Mouse (Mus musculus): ENCODE measurements around the gene Fer. TPM values are rescaled to one million over a fixed set of nuclear protein-coding genes. Genes with fewer than 3 reads are reported as not detected.

Fer gene
- total RNA-seq, 2 experiments from 2014 or later = 30.0 to 30.9 TPM

- Histone ChIP-seq H3K27ac (no peak overlapping the region), H3K4me3 (no peak overlapping the region)
- no peak for TF ChIP-seq CTCF (IDR thresholded peaks at IDR 0.05)
- DNase-seq (ENCODE audit: extremely low spot score in 1 of 2, low spot score in 2 of 2) = no peak
- intact Hi-C loops (cut with DNase I) = no loop called here
Measured at GRCm38 (mm10) chr17:63995921-63996320, 133.1 kb downstream of the Fer start.

DNA sequence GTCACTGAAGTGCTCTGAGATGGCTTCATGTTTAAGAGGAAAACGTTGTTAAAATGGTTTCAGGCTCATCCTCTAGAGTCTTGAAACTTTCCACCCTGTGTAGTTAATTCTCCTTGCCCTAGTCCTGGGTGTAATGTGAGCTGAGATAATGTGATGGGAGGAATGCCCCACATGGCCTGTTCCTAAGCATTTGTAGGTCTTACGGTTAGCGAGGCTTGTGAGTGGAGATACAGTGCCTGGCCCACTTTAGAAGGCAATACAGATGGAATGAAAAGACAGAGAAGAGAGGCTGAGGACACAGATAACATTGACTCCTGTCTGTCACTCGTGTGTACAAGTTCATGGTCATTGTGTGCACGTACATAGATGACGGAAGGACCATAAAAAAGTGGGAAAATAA is 134.8 kb downstream of the Fer start:
- DNase-seq (ENCODE audit: extremely low spot score in 1 of 2, low spot score in 2 of 2) = no peak
- no peak for TF ChIP-seq CTCF (IDR thresholded peaks at IDR 0.05)
- Histone ChIP-seq H3K4me3 (no peak overlapping the region), H3K27ac (no peak overlapping the region)
- intact Hi-C loops (cut with DNase I) = no loop called here

DNA sequence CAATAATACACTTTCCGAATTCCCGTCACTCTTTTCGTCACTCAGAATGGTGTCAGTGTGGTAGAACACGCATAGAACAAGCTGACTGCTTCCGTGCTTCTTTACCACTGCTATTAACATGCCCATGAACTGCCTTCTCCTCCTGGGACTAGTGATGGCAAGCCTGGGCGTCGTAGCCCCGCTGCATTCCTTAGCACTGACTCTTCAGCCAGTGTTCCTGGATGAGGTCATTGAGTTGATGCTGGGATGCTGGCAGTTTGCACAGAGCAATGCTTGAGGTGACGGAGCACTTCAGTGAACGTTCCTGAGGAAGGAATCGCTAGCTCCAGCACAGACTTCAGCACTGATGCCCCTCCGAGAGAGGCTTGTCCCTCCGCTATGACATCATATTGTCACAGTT is 140.6 kb downstream of the Fer start:
- DNase-seq (ENCODE audit: extremely low spot score in 1 of 2, low spot score in 2 of 2) = no peak
- no peak overlapping the region for H3K4me3 ChIP-seq
- TF ChIP-seq CTCF (IDR thresholded peaks at IDR 0.05) = no peak
- no peak overlapping the region for H3K27ac ChIP-seq
- intact Hi-C loops (cut with DNase I) = no loop called here

GRCm38 (mm10) chr17:64005575-64006249 is 142.8 kb downstream of the Fer start:
- Histone ChIP-seq H3K27ac (no peak overlapping the region), H3K4me3 (no peak overlapping the region)
- intact Hi-C loops (cut with DNase I) = no loop called here
- DNase-seq (ENCODE audit: extremely low spot score in 1 of 2, low spot score in 2 of 2) = no peak
- TF ChIP-seq CTCF (IDR thresholded peaks at IDR 0.05) = no peak

GRCm38 (mm10) chr17:64016606-64017005 is 153.7 kb downstream of the Fer start:
- no peak overlapping the region for H3K4me3 ChIP-seq
- no peak for TF ChIP-seq CTCF (IDR thresholded peaks at IDR 0.05)
- intact Hi-C loops (cut with DNase I) = no loop called here
- no peak for DNase-seq (ENCODE audit: extremely low spot score in 1 of 2, low spot score in 2 of 2)
- no peak overlapping the region for H3K27ac ChIP-seq

DNA sequence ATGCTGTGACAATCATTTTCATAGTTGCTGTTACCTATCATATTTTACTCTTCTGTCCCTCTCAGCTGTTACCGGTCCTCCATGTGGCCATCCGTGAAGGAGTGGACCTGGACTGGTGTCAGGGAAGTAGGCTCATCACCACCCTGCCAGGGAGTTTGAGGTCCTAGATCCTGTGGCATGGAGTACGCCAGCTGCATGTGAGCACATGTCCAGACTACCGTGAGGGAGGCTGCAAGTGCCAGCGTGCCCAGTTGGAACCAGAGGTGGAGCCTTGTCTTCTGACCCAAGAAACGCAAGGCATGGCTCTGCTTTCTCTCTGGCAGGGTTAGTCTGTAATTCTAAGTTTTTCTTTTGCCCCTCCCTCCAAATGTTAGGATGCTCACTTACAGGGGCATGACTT is 155.4 kb downstream of the Fer start:
- H3K4me3 ChIP-seq = no peak overlapping the region
- TF ChIP-seq CTCF (IDR thresholded peaks at IDR 0.05) = no peak
- intact Hi-C loops (cut with DNase I) = no loop called here
- no peak for DNase-seq (ENCODE audit: extremely low spot score in 1 of 2, low spot score in 2 of 2)
- H3K27ac ChIP-seq = no peak overlapping the region

DNA sequence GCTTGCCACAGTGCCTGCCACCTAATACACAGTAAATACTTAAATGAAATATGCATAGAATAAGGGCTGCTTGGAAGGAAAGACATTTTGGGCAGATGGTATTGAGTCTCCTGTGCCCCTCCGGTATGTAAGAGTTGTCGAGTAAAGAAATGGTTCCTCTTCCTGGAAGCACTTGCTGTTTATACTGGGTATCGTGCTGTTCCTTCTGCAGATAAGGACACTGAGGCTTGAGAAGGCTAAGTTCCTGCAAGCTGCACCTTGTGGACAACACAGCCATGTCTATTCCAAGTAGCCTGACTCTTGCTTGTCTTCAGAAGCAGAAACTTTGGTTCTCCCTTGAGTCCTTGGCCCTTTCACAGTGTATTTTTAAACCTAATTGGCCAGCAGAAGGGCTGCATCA is 156.0 kb downstream of the Fer start:
- no peak for TF ChIP-seq CTCF (IDR thresholded peaks at IDR 0.05)
- no peak overlapping the region for H3K27ac ChIP-seq
- no peak overlapping the region for H3K4me3 ChIP-seq
- intact Hi-C loops (cut with DNase I) = no loop called here
- DNase-seq (ENCODE audit: extremely low spot score in 1 of 2, low spot score in 2 of 2) = no peak

- intact Hi-C loops (cut with DNase I) = loop anchor here (10.0 kb wide), 1 partner anchor 585 kb away; the partner anchor contains the start of gene Man2a1
- H3K27ac ChIP-seq = no peak overlapping the region
- TF ChIP-seq CTCF (IDR thresholded peaks at IDR 0.05) = no peak
- H3K4me3 ChIP-seq = no peak overlapping the region
- DNase-seq (ENCODE audit: extremely low spot score in 1 of 2, low spot score in 2 of 2) = no peak
Measured at GRCm38 (mm10) chr17:64019646-64020045, 156.8 kb downstream of the Fer start.

- H3K4me3 ChIP-seq = no peak overlapping the region
- intact Hi-C loops (cut with DNase I) = loop anchor here (10.0 kb wide), 1 partner anchor 578 kb away; the partner anchor contains the start of gene Man2a1
- no peak overlapping the region for H3K27ac ChIP-seq
- no peak for DNase-seq (ENCODE audit: extremely low spot score in 1 of 2, low spot score in 2 of 2)
- peak; percentile 57 for TF ChIP-seq CTCF (IDR thresholded peaks at IDR 0.05)
Measured at GRCm38 (mm10) chr17:64026485-64026884, 163.6 kb downstream of the Fer start.

GRCm38 (mm10) chr17:64041771-64042170 is 178.9 kb downstream of the Fer start:
- no peak overlapping the region for H3K4me3 ChIP-seq

DNA sequence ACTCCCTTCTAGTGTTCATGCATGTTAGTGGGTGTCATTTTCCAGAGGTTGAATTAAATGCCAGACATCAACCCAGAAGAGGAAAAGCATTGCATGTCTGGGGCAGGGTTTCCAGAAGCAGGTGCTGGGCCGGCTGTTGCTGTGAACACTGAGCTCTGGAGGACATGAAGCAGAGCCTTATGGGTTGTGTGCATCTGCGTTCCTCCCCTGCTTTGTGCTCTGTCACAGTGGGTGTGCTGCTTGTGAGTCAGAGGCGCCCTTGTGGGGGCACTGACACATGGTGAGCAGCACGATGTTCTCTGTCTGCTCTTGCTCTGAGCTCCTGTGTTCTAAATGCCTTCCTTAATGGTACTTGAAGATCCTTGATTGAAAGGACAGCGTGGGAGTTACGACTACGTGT is 182.5 kb downstream of the Fer start:
- DNase-seq (ENCODE audit: extremely low spot score in 1 of 2, low spot score in 2 of 2) = peak; percentile 61 to 71
- no peak for TF ChIP-seq CTCF (IDR thresholded peaks at IDR 0.05)
- Histone ChIP-seq H3K27ac (no peak overlapping the region), H3K4me3 (no peak overlapping the region)
- intact Hi-C loops (cut with DNase I) = loop anchor here (1.0 to 5.0 kb wide), 2 partner anchors 77 to 94 kb away; no protein-coding TSS in a partner anchor

More at GRCm38 (mm10) chr17:64041771-64042170, 178.9 kb downstream of the Fer start:
- TF ChIP-seq CTCF (IDR thresholded peaks at IDR 0.05) = no peak
- H3K27ac ChIP-seq = no peak overlapping the region
- DNase-seq (ENCODE audit: extremely low spot score in 1 of 2, low spot score in 2 of 2) = no peak
- intact Hi-C loops (cut with DNase I) = no loop called here

GRCm38 (mm10) chr17:64046557-64046956 is 183.7 kb downstream of the Fer start:
- intact Hi-C loops (cut with DNase I) = loop anchor here (5.0 kb wide), 1 partner anchor 76 kb away; no protein-coding TSS in a partner anchor
- Histone ChIP-seq H3K4me3 (no peak overlapping the region), H3K27ac (no peak overlapping the region)
- no peak for TF ChIP-seq CTCF (IDR thresholded peaks at IDR 0.05)
- DNase-seq (ENCODE audit: extremely low spot score in 1 of 2, low spot score in 2 of 2) = no peak

DNA sequence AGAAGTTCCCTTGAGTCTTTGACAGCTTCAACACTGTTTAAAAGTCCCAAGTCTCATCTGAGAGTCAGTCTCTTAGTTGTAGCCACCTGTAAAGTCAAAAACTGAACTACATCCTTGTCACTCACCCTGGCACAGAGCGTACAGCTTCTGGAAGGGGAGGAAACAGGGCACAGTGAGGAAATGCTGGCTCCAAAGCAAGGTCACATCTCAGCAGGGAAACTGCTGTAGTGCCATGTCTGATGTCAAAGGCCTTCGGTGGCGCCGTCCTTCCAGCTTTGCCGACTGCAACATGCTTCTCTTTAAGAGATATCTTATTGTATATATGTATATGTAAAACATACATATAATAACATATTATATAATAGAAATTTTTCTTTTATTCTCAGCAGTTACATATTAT is 188.0 kb downstream of the Fer start:
- H3K4me3 ChIP-seq = no peak overlapping the region
- TF ChIP-seq CTCF (IDR thresholded peaks at IDR 0.05) = no peak
- DNase-seq (ENCODE audit: extremely low spot score in 1 of 2, low spot score in 2 of 2) = no peak
- H3K27ac ChIP-seq = no peak overlapping the region
- intact Hi-C loops (cut with DNase I) = no loop called here

Data from left cerebral cortex, adult 2 months (tissue).